Mouse (Mus musculus) lung, adult 2 months (tissue): ENCODE measurements around the gene Fank1.

Source experiments
- CTCF ChIP-seq: fragments of 200-500 bp; IDR thresholded peaks from 2 replicates; pipeline ENCODE4 v1.5.1; 2011; ENCODE audit warnings: mild to moderate bottlenecking, low read length, control low read depth; ENCODE audit not compliant: insufficient read depth
- POLR2A ChIP-seq: fragments of 200-500 bp; IDR thresholded peaks from 2 replicates; pipeline ENCODE4 v1.6.1; 2011; ENCODE audit warnings: low read depth, mild to moderate bottlenecking, control low read depth, low read length, borderline replicate concordance; ENCODE audit errors: extremely low read depth

DNA sequence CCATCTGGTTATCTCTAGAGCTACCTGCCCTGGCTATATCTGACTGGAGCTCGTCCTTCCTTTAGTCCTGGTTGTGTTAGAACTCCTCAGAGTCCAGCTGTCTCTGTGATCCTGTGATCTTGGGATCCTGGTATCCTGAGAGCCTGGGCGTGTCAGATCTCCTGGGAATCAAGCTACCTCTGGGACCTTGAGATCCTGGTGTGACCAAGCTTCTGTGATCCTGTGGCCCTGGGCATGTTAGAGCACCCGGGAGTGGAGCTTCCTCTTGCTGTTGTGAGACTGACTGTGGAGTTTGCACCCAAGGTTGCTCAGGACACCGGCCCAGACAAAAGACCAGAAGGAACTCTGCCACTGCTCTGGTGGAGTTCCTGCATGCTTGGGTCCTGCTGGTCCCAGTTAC is 122.7 kb downstream of the Fank1 start:
- TF ChIP-seq CTCF (no peak), POLR2A (no peak)
